Mouse (Mus musculus) cerebellum, adult 2 months (tissue): ENCODE data around the gene Fam181b. TPM values are rescaled to one million over a fixed set of nuclear protein-coding genes. Genes with fewer than 3 reads are reported as not detected.

Source experiments
- DNase-seq, 2 experiments: peaks; one replicate each; pipeline ENCODE4 v3.0.0; 2021
- H3K27ac ChIP-seq: fragments of 200-500 bp; 2 replicates; pipeline ENCODE4 v1.5.1; 2012; ENCODE audit warnings: low read length, control low read depth, inconsistent platforms; ENCODE audit not compliant: insufficient read depth
- H3K27me3 ChIP-seq: fragments of 200-500 bp; 2 replicates; pipeline ENCODE4 v1.6.1; 2012; ENCODE audit warnings: inconsistent platforms, mild to moderate bottlenecking, low read length, moderate library complexity; ENCODE audit not compliant: control insufficient read depth, insufficient read depth
- H3K4me1 ChIP-seq: fragments of 200-500 bp; 2 replicates; pipeline ENCODE4 v1.6.1; 2011; ENCODE audit warnings: low read length; ENCODE audit not compliant: control insufficient read depth, insufficient read depth
- H3K4me3 ChIP-seq: fragments of 200-500 bp; replicated peaks from 2 replicates; pipeline ENCODE3; 2011; ENCODE audit warnings: mild to moderate bottlenecking, low read depth, low read length, control low read depth; ENCODE audit not compliant: insufficient read depth
- CTCF ChIP-seq: fragments of 200-500 bp; IDR thresholded peaks from 2 replicates; pipeline ENCODE4 v1.5.1; 2011; ENCODE audit warnings: low read depth, mild to moderate bottlenecking, control low read depth, low read length, moderate library complexity, borderline replicate concordance; ENCODE audit not compliant: insufficient read depth
- POLR2A ChIP-seq: fragments of 200-500 bp; IDR thresholded peaks from 2 replicates; pipeline ENCODE4 v1.6.1; 2011; ENCODE audit warnings: low read length, control low read depth, borderline replicate concordance; ENCODE audit not compliant: insufficient read depth
- WGBS: fragments of 180-500 bp; shearing (Covaris S2); methylation state at CpG from one replicate; pipeline ENCODE4 v1.1.7; 2018; 5-methylcytosine and 5-hydroxymethylcytosine counted together
- polyA plus RNA-seq: library from polyadenylated mRNA; depleted of rRNA; stranded (reverse); fragments of >200 nt; gene quantifications from 2 replicates; pipeline ENCODE4 v1.2.3, GENCODE M21; 2012; rRNA removed

The Fam181b gene
- polyA plus RNA-seq, 1 experiment, result 35.8 TPM

DNA sequence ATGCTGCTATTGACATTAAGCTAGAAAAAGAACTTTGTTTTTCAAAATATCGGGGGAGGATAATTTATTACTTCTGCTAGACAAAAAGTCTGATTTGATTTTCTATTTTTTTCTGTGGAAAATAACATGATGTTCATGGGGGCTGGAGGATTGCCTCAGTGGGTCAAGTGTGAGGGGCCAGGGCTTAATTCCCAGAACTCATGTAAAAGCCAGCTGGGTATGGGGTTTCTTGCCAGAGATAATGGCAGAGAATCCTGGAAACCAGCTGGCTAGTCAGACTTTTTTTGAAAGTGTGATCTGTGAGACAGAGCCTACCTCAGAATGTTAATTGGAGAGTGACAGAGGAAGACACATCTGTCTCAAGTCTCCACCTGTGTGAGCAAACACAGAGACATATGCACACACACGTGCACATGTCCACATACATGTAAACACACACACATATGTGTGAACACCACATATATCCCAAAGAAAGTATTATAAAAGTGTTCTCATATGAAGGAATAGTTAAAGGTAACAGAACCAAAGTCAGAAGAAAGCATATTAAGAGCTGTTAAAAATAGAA is 25.2 kb downstream of the Fam181b start:
- H3K4me3 ChIP-seq, result no peak overlapping the region
- TF ChIP-seq POLR2A (no peak), CTCF (no peak)
- H3K27me3 ChIP-seq, result no peaks in the 10 kb centered on the region
- no peak overlapping the region for H3K27ac ChIP-seq
- WGBS, result 57% methylated on average over 2 of the region's 2 CpGs
- DNase-seq, result no peak
- no peaks in the 10 kb centered on the region for H3K4me1 ChIP-seq

DNA sequence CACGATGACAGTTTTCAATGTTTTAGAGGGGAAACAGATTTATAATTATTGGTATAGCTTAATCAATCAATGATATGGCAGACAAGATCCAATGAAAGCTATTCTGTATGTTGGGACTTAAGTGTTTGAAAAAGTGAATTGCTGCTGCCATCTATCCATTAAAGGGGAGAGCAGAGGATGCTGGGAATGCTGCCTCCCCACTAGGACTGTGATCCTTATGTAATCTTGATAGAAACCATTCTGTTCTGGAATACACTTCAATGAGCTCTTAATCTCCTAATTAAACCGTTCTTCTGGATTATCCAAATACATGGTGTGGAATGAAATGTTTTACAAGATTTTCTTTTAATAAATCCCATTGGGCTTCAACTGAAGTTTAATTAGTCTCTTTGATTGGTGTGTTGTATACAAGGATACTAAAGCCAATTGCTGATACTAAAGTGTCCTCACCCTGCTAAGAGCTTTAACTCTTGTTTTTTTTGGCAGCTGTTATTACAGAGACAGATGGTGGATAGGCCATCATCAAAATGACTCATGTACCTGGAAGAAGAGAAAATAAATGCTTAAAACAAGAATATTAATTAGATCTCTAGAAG is 30.8 kb downstream of the Fam181b start:
- WGBS, result 50% methylated on average over 2 of the region's 2 CpGs
- H3K4me3 ChIP-seq, result no peak overlapping the region
- no peak overlapping the region for H3K27ac ChIP-seq
- TF ChIP-seq CTCF (no peak), POLR2A (no peak)
- peaks cover 4% of the 10 kb centered on the region; the same call in 1 of the 2 replicates for H3K4me1 ChIP-seq
- DNase-seq, result peak in 1 of 2 experiments; percentile 80
- H3K27me3 ChIP-seq, result no peaks in the 10 kb centered on the region

DNA sequence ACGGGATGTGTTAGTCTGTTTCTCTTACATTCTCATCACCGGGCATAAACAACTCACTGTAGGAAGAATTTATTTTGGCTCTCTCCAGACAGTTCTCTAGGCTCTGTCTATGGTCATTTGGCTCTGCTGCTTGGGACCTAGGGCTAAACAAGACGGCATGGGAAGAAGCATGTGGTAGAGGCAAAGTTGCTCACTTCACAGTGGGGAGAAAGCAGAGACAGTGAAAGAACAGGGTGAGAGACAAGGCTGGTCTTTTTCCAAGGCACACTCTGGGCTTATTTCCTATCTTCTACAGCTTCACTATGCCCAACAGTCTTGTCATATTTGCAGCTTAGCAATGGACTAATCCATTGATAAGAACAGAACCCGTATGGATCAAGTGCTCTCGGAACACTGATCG is 31.4 kb downstream of the Fam181b start:
- no peaks in the 10 kb centered on the region for H3K27me3 ChIP-seq
- DNase-seq, result peak; percentile 52 to 83
- no peak for TF ChIP-seq POLR2A
- no peak overlapping the region for H3K4me3 ChIP-seq
- H3K27ac ChIP-seq, result peak overlapping the region; percentile 63; the same call in 1 of the 2 replicates
- 20% methylated on average over 6 of the region's 6 CpGs for WGBS
- H3K4me1 ChIP-seq, result peaks cover 4% of the 10 kb centered on the region; the same call in 1 of the 2 replicates

DNA sequence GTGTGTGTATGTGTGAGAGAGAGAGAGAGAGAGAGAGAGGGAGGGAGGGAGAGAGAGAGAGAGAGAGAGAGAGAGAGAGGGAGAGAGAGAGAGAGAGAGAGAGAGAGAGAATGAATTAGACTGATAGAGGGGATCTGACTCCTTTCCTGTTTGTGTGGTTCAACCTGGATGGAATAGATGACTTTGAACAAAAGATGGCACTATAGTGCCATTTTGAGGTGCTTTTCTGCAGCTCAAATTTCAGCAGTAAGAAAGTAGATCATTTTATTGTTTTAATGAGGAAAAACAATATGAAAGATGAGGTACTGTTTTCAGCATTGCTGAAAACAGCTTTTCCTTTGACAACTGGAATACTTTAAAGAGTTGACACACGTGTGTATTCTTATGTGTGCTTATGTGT is 37.9 kb downstream of the Fam181b start:
- H3K4me1 ChIP-seq, result no peaks in the 10 kb centered on the region; the same call in 1 of the 2 replicates
- WGBS, result 66% methylated on average over 1 of the region's 1 CpGs
- H3K27me3 ChIP-seq, result no peaks in the 10 kb centered on the region
- no peak for DNase-seq
- TF ChIP-seq CTCF (no peak), POLR2A (no peak)
- H3K27ac ChIP-seq, result no peak overlapping the region
- H3K4me3 ChIP-seq, result no peak overlapping the region

DNA sequence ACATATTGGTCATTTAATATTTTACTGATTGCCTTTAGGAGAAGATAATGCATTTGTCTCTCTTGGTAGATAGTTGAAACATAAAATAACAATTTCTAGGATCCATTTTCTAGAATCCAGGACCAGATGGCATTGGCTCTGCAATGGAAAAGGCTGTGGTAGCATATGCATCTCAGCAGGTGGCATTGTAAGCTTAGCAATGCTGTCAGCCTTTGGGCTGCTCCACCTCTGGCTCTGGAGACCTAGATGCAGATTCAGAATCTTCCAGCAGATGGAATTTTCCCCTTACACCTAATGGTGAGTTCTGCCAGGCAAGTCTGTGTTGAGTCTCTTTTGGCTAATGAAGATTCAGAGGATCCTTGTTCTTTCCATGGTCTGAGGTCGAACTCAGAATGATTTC is 44.3 kb downstream of the Fam181b start:
- WGBS, result 37% methylated on average over 1 of the region's 1 CpGs
- TF ChIP-seq CTCF, result peak; percentile 30; the same call in 1 of the 2 replicates
- no peak for TF ChIP-seq POLR2A
- DNase-seq, result peak; percentile 40 to 74

More for the DNA sequence above, 44.3 kb downstream of the Fam181b start:
- H3K4me1 ChIP-seq, result no peaks in the 10 kb centered on the region
- H3K27me3 ChIP-seq, result no peaks in the 10 kb centered on the region
- no peak overlapping the region for H3K4me3 ChIP-seq
- no peak overlapping the region for H3K27ac ChIP-seq

Other genes with a start within 250 kb of the Fam181b start
- gene Ddias, start 205.6 kb upstream of the Fam181b start, polyA plus RNA-seq, result 0.20 and 0.21 TPM in 2 replicates
- 8.7 and 9.9 TPM in 2 replicates for gene Prcp, start 205.4 kb upstream of the Fam181b start, polyA plus RNA-seq